Comparison of ENCODE assay signal across 7 mouse cellular contexts in genomic region chr2:90939750-90940149, GRCm38 (mm10). TPM values are rescaled to one million over a fixed set of nuclear protein-coding genes. Genes with fewer than 3 reads are reported as not detected.
DNase-seq lines count a peak whose midpoint lies in the region; ATAC-seq and TF ChIP-seq lines count a peak whose summit lies in the region.

No protein-coding gene starts in this region.

- no peaks in the 10 kb centered on the region for H3K27me3 ChIP-seq in heart, embryonic 16.5 days (ENCODE audit: control insufficient read depth, insufficient read depth, low read length)
- no peaks in the 10 kb centered on the region for H3K27me3 ChIP-seq in lung, embryonic 15.5 days
- no peaks in the 10 kb centered on the region for H3K27me3 ChIP-seq in stomach, embryonic 15.5 days (replicated peaks)

- H3K9ac ChIP-seq in heart, embryonic 16.5 days (ENCODE audit: low read length) = peak overlapping the region; percentile 91
- H3K9ac ChIP-seq in lung, embryonic 15.5 days = peak overlapping the region; percentile 87
- peak overlapping the region; percentile 34; the same call in 1 of the 2 replicates for H3K9ac ChIP-seq in stomach, embryonic 15.5 days

- no peaks in the 10 kb centered on the region for H3K9me3 ChIP-seq in heart, embryonic 16.5 days (replicated peaks; ENCODE audit: control insufficient read depth, low read length)
- H3K9me3 ChIP-seq in lung, embryonic 15.5 days = no peaks in the 10 kb centered on the region
- no peaks in the 10 kb centered on the region for H3K9me3 ChIP-seq in stomach, embryonic 15.5 days

- H3K27ac ChIP-seq in heart, embryonic 16.5 days (ENCODE audit: low read length) = peak overlapping the region; percentile 91
- peak overlapping the region; percentile 95 for H3K27ac ChIP-seq in lung, embryonic 15.5 days
- H3K27ac ChIP-seq in stomach, embryonic 15.5 days = peak overlapping the region; percentile 91

- 43% methylated on average over 8 of the region's 8 CpGs for WGBS in heart, embryonic 16.5 days
- WGBS in lung, embryonic 15.5 days = 40% methylated on average over 8 of the region's 8 CpGs
- 36% methylated on average over 8 of the region's 8 CpGs for WGBS in stomach, embryonic 15.5 days

- intact Hi-C loops in left cerebral cortex, postnatal 14 days (cut with DNase I) = no loop called here

- peak; percentile 24 to 26 for DNase-seq in left cerebral cortex, postnatal 14 days (ENCODE audit: low spot score in 2 of 2)
- no peak for DNase-seq in left cerebral cortex, adult 9 months (ENCODE audit: low spot score in 2 of 2)
- DNase-seq in brain, embryonic 14.5 days (ENCODE audit: low read depth) = peak; percentile 55

- peaks cover 26% of the 10 kb centered on the region for H3K4me1 ChIP-seq in heart, embryonic 16.5 days (ENCODE audit: control insufficient read depth, insufficient read depth, low read length)
- H3K4me1 ChIP-seq in lung, embryonic 15.5 days = peaks cover 19% of the 10 kb centered on the region
- H3K4me1 ChIP-seq in stomach, embryonic 15.5 days = peaks cover 14% of the 10 kb centered on the region; the same call in 1 of the 2 replicates

- TF ChIP-seq POLR2A in brain, embryonic 14.5 days (IDR thresholded peaks at IDR 0.05; ENCODE audit: borderline replicate concordance, extremely low read depth, insufficient read depth, insufficient read length, poor library complexity, severe bottlenecking) = no peak

- peak; percentile 4; the same call in 1 of the 2 replicates for ATAC-seq in heart, embryonic 16.5 days (replicated peaks; ENCODE audit: extremely low read depth, insufficient read depth, low FRiP score)
- ATAC-seq in lung, embryonic 15.5 days (ENCODE audit: borderline replicate concordance, extremely low read depth, low FRiP score, low TSS enrichment) = peak; percentile 44; the same call in 1 of the 2 replicates
- ATAC-seq in stomach, embryonic 15.5 days (ENCODE audit: insufficient read depth, low FRiP score, low read depth) = peak; percentile 41
- no peak for ATAC-seq in inflammation-experienced regulatory T-cells, adult 6 months

- H3K36me3 ChIP-seq in heart, embryonic 16.5 days (ENCODE audit: control insufficient read depth, insufficient read depth) = no peaks in the 10 kb centered on the region
- no peaks in the 10 kb centered on the region for H3K36me3 ChIP-seq in lung, embryonic 15.5 days
- H3K36me3 ChIP-seq in stomach, embryonic 15.5 days = no peaks in the 10 kb centered on the region

- peak overlapping the region; percentile 100 for H3K4me3 ChIP-seq in heart, embryonic 16.5 days (ENCODE audit: low read length)
- peak overlapping the region; percentile 83 for H3K4me3 ChIP-seq in lung, embryonic 15.5 days
- H3K4me3 ChIP-seq in stomach, embryonic 15.5 days (replicated peaks) = peak overlapping the region; percentile 87

- H3K4me2 ChIP-seq in heart, embryonic 16.5 days (ENCODE audit: low read depth, low read length) = peak overlapping the region; percentile 73
- peak overlapping the region; percentile 57 for H3K4me2 ChIP-seq in lung, embryonic 15.5 days
- H3K4me2 ChIP-seq in stomach, embryonic 15.5 days = peak overlapping the region; percentile 71

- no peak for TF ChIP-seq CTCF in brain, embryonic 14.5 days (IDR thresholded peaks at IDR 0.05; ENCODE audit: borderline replicate concordance, extremely low read depth, insufficient read depth, insufficient read length)

RNA-seq across cellular contexts. Expression of gene Celf1, which starts 0.4 kb away (rescaled TPM):
- 100 to 1,000 TPM; 134 to 147 TPM for total RNA-seq in left cerebral cortex, postnatal 14 days (2021)
- 119 and 130 TPM in 2 replicates for polyA plus RNA-seq in brain, embryonic 14.5 days (2012; rRNA removed)
- polyA plus RNA-seq in heart, embryonic 16.5 days (2015; fragmentation: Nextera tagmentation; extraction: Ambion mirVana) = 100 and 108 TPM in 2 replicates
- polyA plus RNA-seq in lung, embryonic 15.5 days (2015; fragmentation: Nextera tagmentation; extraction: Ambion mirVana) = 80.7 and 81.8 TPM in 2 replicates
- 77.6 and 83.4 TPM in 2 replicates for polyA plus RNA-seq in stomach, embryonic 15.5 days (2015; fragmentation: Nextera tagmentation; extraction: Ambion mirVana)
- 10 to 100 TPM; 48.4 to 57.0 (median 49.4) TPM for polyA plus RNA-seq in inflammation-experienced regulatory T-cells, adult 6 months (2017; shearing (Covaris generic))

RNA-seq across cellular contexts. Expression of gene Ndufs3, which starts 35.1 kb away (rescaled TPM):
- total RNA-seq in left cerebral cortex, postnatal 14 days (2021) = 100 to 1,000 TPM; 224 to 244 TPM
- 144 and 185 TPM in 2 replicates for polyA plus RNA-seq in brain, embryonic 14.5 days (2012; rRNA removed)
- polyA plus RNA-seq in heart, embryonic 16.5 days (2015; fragmentation: Nextera tagmentation; extraction: Ambion mirVana) = 414 and 420 TPM in 2 replicates
- polyA plus RNA-seq in lung, embryonic 15.5 days (2015; fragmentation: Nextera tagmentation; extraction: Ambion mirVana) = 199 and 207 TPM in 2 replicates
- polyA plus RNA-seq in stomach, embryonic 15.5 days (2015; fragmentation: Nextera tagmentation; extraction: Ambion mirVana) = 211 and 241 TPM in 2 replicates
- 100 to 1,000 TPM; 108 to 135 (median 118) TPM for polyA plus RNA-seq in inflammation-experienced regulatory T-cells, adult 6 months (2017; shearing (Covaris generic))

RNA-seq across cellular contexts. Expression of gene Kbtbd4, which starts 35.2 kb away (rescaled TPM):
- total RNA-seq in left cerebral cortex, postnatal 14 days (2021) = 10 to 100 TPM; 33.1 to 35.0 TPM
- 42.3 and 44.8 TPM in 2 replicates for polyA plus RNA-seq in brain, embryonic 14.5 days (2012; rRNA removed)
- polyA plus RNA-seq in heart, embryonic 16.5 days (2015; fragmentation: Nextera tagmentation; extraction: Ambion mirVana) = 27.8 and 29.1 TPM in 2 replicates
- 36.8 and 37.8 TPM in 2 replicates for polyA plus RNA-seq in lung, embryonic 15.5 days (2015; fragmentation: Nextera tagmentation; extraction: Ambion mirVana)
- polyA plus RNA-seq in stomach, embryonic 15.5 days (2015; fragmentation: Nextera tagmentation; extraction: Ambion mirVana) = 27.4 and 29.3 TPM in 2 replicates
- polyA plus RNA-seq in inflammation-experienced regulatory T-cells, adult 6 months (2017; shearing (Covaris generic)) = 10 to 100 TPM; 44.8 to 51.0 (median 45.0) TPM

RNA-seq across cellular contexts. Expression of gene C1qtnf4, which starts 54.1 kb away (rescaled TPM):
- 100 to 1,000 TPM; 261 to 310 TPM for total RNA-seq in left cerebral cortex, postnatal 14 days (2021)
- polyA plus RNA-seq in brain, embryonic 14.5 days (2012; rRNA removed) = 165 and 182 TPM in 2 replicates
- 10.8 and 11.2 TPM in 2 replicates for polyA plus RNA-seq in heart, embryonic 16.5 days (2015; fragmentation: Nextera tagmentation; extraction: Ambion mirVana)
- 4.0 TPM in 2 replicates for polyA plus RNA-seq in lung, embryonic 15.5 days (2015; fragmentation: Nextera tagmentation; extraction: Ambion mirVana)
- 10.3 and 13.5 TPM in 2 replicates for polyA plus RNA-seq in stomach, embryonic 15.5 days (2015; fragmentation: Nextera tagmentation; extraction: Ambion mirVana)
- 1 to 10 TPM in 2 of 3 experiments, under 1 TPM in 1; 0.65 to 1.7 (median 1.2) TPM for polyA plus RNA-seq in inflammation-experienced regulatory T-cells, adult 6 months (2017; shearing (Covaris generic))

Comparison
In these comparisons a context has a peak if more than half of its experiments do, and no peak if none do; other contexts are left out.
1. DNase-seq: peak in left cerebral cortex, postnatal 14 days (2 of 2) and brain, embryonic 14.5 days (single experiment); none in left cerebral cortex, adult 9 months (0 of 2).
2. H3K9ac ChIP-seq: peak in every context shown above with its lines; median percentile 91 in heart, embryonic 16.5 days; 87 in lung, embryonic 15.5 days; 34 in stomach, embryonic 15.5 days.
3. Peak in every context shown above with its lines, with median percentiles within 50 percentile points of each other: H3K27ac ChIP-seq, H3K4me2 ChIP-seq and H3K4me3 ChIP-seq.